Mouse (Mus musculus) lung, adult 2 months (tissue): ENCODE measurements around the gene 4931422A03Rik.
"Not testable (repeated sequence)": the region's sequence is repeated elsewhere in the genome, so short reads cannot be mapped to it uniquely, and the experiment has no call there.

Source experiments
- CTCF ChIP-seq: fragments of 200-500 bp; IDR thresholded peaks from 2 replicates; pipeline ENCODE4 v1.5.1; 2011; ENCODE audit warnings: mild to moderate bottlenecking, low read length, control low read depth; ENCODE audit not compliant: insufficient read depth
- POLR2A ChIP-seq: fragments of 200-500 bp; IDR thresholded peaks from 2 replicates; pipeline ENCODE4 v1.6.1; 2011; ENCODE audit warnings: low read depth, mild to moderate bottlenecking, control low read depth, low read length, borderline replicate concordance; ENCODE audit errors: extremely low read depth

DNA sequence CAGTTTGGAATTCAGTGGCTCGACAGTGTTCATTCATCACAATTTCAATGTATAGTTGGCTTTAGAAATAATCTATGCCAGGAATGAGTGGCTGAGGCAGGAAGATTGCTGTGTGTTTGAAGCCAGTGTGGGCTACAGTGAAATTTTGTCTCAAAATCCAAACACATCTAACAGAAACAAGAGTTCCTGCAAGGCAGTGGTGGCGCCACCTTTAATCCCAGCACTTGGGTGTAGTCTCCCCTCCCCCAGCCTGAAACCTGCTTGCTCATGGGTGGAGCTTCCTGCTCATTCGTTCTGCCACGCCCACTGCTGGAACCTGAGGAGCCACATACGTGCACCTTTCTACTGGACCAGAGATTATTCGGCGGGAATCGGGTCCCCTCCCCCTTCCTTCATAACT, 40.6 kb downstream of the 4931422A03Rik start:
- not testable (repeated sequence) for TF ChIP-seq CTCF, POLR2A
